Mouse (Mus musculus) limb, embryonic 13.5 days (tissue): ENCODE results near the gene Gm4871. TPM values are rescaled to one million over a fixed set of nuclear protein-coding genes. Genes with fewer than 3 reads are reported as not detected.
"Not testable (repeated sequence)": the region's sequence is repeated elsewhere in the genome, so short reads cannot be mapped to it uniquely, and the experiment has no call there.

Experiments used
- ATAC-seq: fragments of 200-750 bp; cut with Nextera tagmentation; 2 replicates; pipeline ENCODE4 v1.8.0; 2017; ENCODE audit warnings: low read depth, moderate number of reproducible peaks, moderate TSS enrichment; ENCODE audit not compliant: low FRiP score
- H3K27ac ChIP-seq: fragments of 300-500 bp; sonication (generic); 2 replicates; pipeline ENCODE4 v1.5.1; 2015; ENCODE audit warnings: inconsistent platforms, mild to moderate bottlenecking, moderate library complexity
- H3K27me3 ChIP-seq: fragments of 300-500 bp; sonication (generic); 2 replicates; pipeline ENCODE4 v1.6.1; 2015; ENCODE audit warnings: mild to moderate bottlenecking, inconsistent platforms
- H3K36me3 ChIP-seq: fragments of 300-500 bp; sonication (generic); 2 replicates; pipeline ENCODE4 v1.6.1; 2015; ENCODE audit warnings: inconsistent platforms, mild to moderate bottlenecking, moderate library complexity
- H3K4me1 ChIP-seq: fragments of 300-500 bp; sonication (generic); 2 replicates; pipeline ENCODE4 v1.6.1; 2015; ENCODE audit warnings: inconsistent platforms
- H3K4me2 ChIP-seq: fragments of 300-500 bp; sonication (generic); replicated peaks from 2 replicates; pipeline ENCODE4 v1.6.1; 2015; ENCODE audit warnings: inconsistent platforms, mild to moderate bottlenecking, moderate library complexity
- H3K4me3 ChIP-seq: fragments of 300-500 bp; sonication (generic); 2 replicates; pipeline ENCODE4 v1.5.1; 2015; ENCODE audit warnings: moderate library complexity, mild to moderate bottlenecking, inconsistent platforms
- H3K9ac ChIP-seq: fragments of 300-500 bp; sonication (generic); 2 replicates; pipeline ENCODE4 v1.6.1; 2015; ENCODE audit warnings: mild to moderate bottlenecking, inconsistent platforms
- H3K9me3 ChIP-seq: fragments of 300-500 bp; sonication (generic); 2 replicates; pipeline ENCODE4 v1.6.1; 2016; ENCODE audit warnings: inconsistent platforms
- WGBS: fragments of 180-500 bp; shearing (Covaris S2); methylation state at CpG from one replicate; pipeline ENCODE4 v1.1.7; 2015; 5-methylcytosine and 5-hydroxymethylcytosine counted together
- polyA plus RNA-seq: library from polyadenylated mRNA; unstranded; fragments of >200 nt; fragmentation: Nextera tagmentation; extraction: Ambion mirVana; gene quantifications from 2 replicates; pipeline ENCODE4 v1.2.1, GENCODE M21; 2015

Gm4871 gene
- polyA plus RNA-seq, 1 experiment from 2014 or later = not detected

- H3K4me2 ChIP-seq, H3K9ac ChIP-seq, H3K27ac ChIP-seq, H3K4me3 ChIP-seq, H3K27me3 ChIP-seq, H3K36me3 ChIP-seq, H3K4me1 ChIP-seq, ATAC-seq, H3K9me3 ChIP-seq: not testable (repeated sequence)
- 100% methylated on average over 1 of the region's 1 CpGs for WGBS
These were observed 2.1 kb downstream of the Gm4871 start for GRCm38 (mm10) chr5:145030476-145030875.

GRCm38 (mm10) chr5:145020712-145021111, 11.8 kb downstream of the Gm4871 start:
- H3K27ac ChIP-seq, H3K4me1 ChIP-seq, H3K9ac ChIP-seq, H3K9me3 ChIP-seq, H3K4me2 ChIP-seq, H3K4me3 ChIP-seq, ATAC-seq, H3K27me3 ChIP-seq, H3K36me3 ChIP-seq: not testable (repeated sequence)
- WGBS = 59% methylated on average over 1 of the region's 1 CpGs

GRCm38 (mm10) chr5:145020254-145020653, 12.3 kb downstream of the Gm4871 start:
- H3K4me1 ChIP-seq, ATAC-seq, H3K27ac ChIP-seq, H3K27me3 ChIP-seq, H3K4me2 ChIP-seq, H3K36me3 ChIP-seq, H3K4me3 ChIP-seq, H3K9me3 ChIP-seq, H3K9ac ChIP-seq: not testable (repeated sequence)
- WGBS = 29% methylated on average over 1 of the region's 1 CpGs

- not testable (repeated sequence) for H3K9me3 ChIP-seq, H3K9ac ChIP-seq, H3K4me3 ChIP-seq, H3K27ac ChIP-seq, ATAC-seq, H3K36me3 ChIP-seq, H3K27me3 ChIP-seq, H3K4me2 ChIP-seq
- peaks cover 21% of the 10 kb centered on the region for H3K4me1 ChIP-seq
- WGBS = 25% methylated on average over 2 of the region's 2 CpGs
These were observed 15.8 kb downstream of the Gm4871 start for GRCm38 (mm10) chr5:145016761-145017160.

- ATAC-seq = peak; percentile 69; the same call in 1 of the 2 replicates
- 39% methylated on average over 1 of the region's 1 CpGs for WGBS
- no peak overlapping the region for H3K4me2 ChIP-seq
- H3K9me3 ChIP-seq = no peaks in the 10 kb centered on the region
- H3K27ac ChIP-seq = no peak overlapping the region
- no peaks in the 10 kb centered on the region for H3K27me3 ChIP-seq
- H3K9ac ChIP-seq = no peak overlapping the region
- H3K4me3 ChIP-seq = no peak overlapping the region
- H3K36me3 ChIP-seq = no peaks in the 10 kb centered on the region
- peaks cover 27% of the 10 kb centered on the region for H3K4me1 ChIP-seq
These were observed 18.3 kb downstream of the Gm4871 start for GRCm38 (mm10) chr5:145014278-145014677.

GRCm38 (mm10) chr5:145008878-145009659, 23.5 kb downstream of the Gm4871 start:
- 89% methylated on average over 15 of the region's 15 CpGs for WGBS
- H3K27me3 ChIP-seq = no peaks in the 10 kb centered on the region
- no peak overlapping the region for H3K27ac ChIP-seq
- ATAC-seq = no peak
- H3K9me3 ChIP-seq = no peaks in the 10 kb centered on the region
- no peaks in the 10 kb centered on the region for H3K36me3 ChIP-seq
- H3K4me2 ChIP-seq = no peak overlapping the region
- peaks cover 17% of the 10 kb centered on the region for H3K4me1 ChIP-seq
- no peak overlapping the region for H3K9ac ChIP-seq
- no peak overlapping the region for H3K4me3 ChIP-seq

- 58% methylated on average over 6 of the region's 6 CpGs for WGBS
- no peaks in the 10 kb centered on the region for H3K27me3 ChIP-seq
- ATAC-seq = no peak
- H3K9me3 ChIP-seq = no peaks in the 10 kb centered on the region
- H3K9ac ChIP-seq = no peak overlapping the region
- no peak overlapping the region for H3K4me3 ChIP-seq
- no peaks in the 10 kb centered on the region for H3K36me3 ChIP-seq
- no peak overlapping the region for H3K4me2 ChIP-seq
- H3K27ac ChIP-seq = no peak overlapping the region
- peaks cover 7% of the 10 kb centered on the region; the same call in 1 of the 2 replicates for H3K4me1 ChIP-seq
These were observed 27.0 kb downstream of the Gm4871 start for GRCm38 (mm10) chr5:145005596-145005995.

GRCm38 (mm10) chr5:145004495-145004894, 28.1 kb downstream of the Gm4871 start:
- H3K27ac ChIP-seq = no peak overlapping the region
- 81% methylated on average over 9 of the region's 9 CpGs for WGBS
- ATAC-seq = no peak

GRCm38 (mm10) chr5:145003362-145003761, 29.2 kb downstream of the Gm4871 start:
- H3K27ac ChIP-seq = no peak overlapping the region
- WGBS = 82% methylated on average over 3 of the region's 3 CpGs
- ATAC-seq = no peak

More at GRCm38 (mm10) chr5:145004495-145004894, 28.1 kb downstream of the Gm4871 start:
- H3K4me1 ChIP-seq = 0 out of 2 replicates have a peak, but pooled peaks cover 4% of the 10 kb centered on the region
- H3K4me3 ChIP-seq = no peak overlapping the region
- H3K4me2 ChIP-seq = no peak overlapping the region
- H3K36me3 ChIP-seq = no peaks in the 10 kb centered on the region
- H3K9ac ChIP-seq = no peak overlapping the region
- no peaks in the 10 kb centered on the region for H3K9me3 ChIP-seq
- H3K27me3 ChIP-seq = no peaks in the 10 kb centered on the region

GRCm38 (mm10) chr5:144998491-144998890, 34.1 kb downstream of the Gm4871 start:
- Histone ChIP-seq H3K4me2 (no peak overlapping the region), H3K9me3 (no peaks in the 10 kb centered on the region), H3K4me1 (no peaks in the 10 kb centered on the region), H3K9ac (no peak overlapping the region), H3K27me3 (no peaks in the 10 kb centered on the region), H3K4me3 (no peak overlapping the region), H3K36me3 (no peaks in the 10 kb centered on the region), H3K27ac (no peak overlapping the region)
- ATAC-seq = no peak
- 35% methylated on average over 2 of the region's 2 CpGs for WGBS

More at GRCm38 (mm10) chr5:145003362-145003761, 29.2 kb downstream of the Gm4871 start:
- no peaks in the 10 kb centered on the region for H3K27me3 ChIP-seq
- no peaks in the 10 kb centered on the region for H3K9me3 ChIP-seq
- no peak overlapping the region for H3K4me2 ChIP-seq
- H3K9ac ChIP-seq = no peak overlapping the region
- 0 out of 2 replicates have a peak, but pooled peaks cover 4% of the 10 kb centered on the region for H3K4me1 ChIP-seq
- no peak overlapping the region for H3K4me3 ChIP-seq
- H3K36me3 ChIP-seq = no peaks in the 10 kb centered on the region

GRCm38 (mm10) chr5:144990481-144990880, 42.1 kb downstream of the Gm4871 start:
- Histone ChIP-seq H3K36me3 (no peaks in the 10 kb centered on the region), H3K9ac (no peak overlapping the region), H3K27ac (no peak overlapping the region), H3K4me2 (no peak overlapping the region), H3K27me3 (no peaks in the 10 kb centered on the region), H3K4me1 (no peaks in the 10 kb centered on the region), H3K4me3 (no peak overlapping the region), H3K9me3 (no peaks in the 10 kb centered on the region)
- WGBS = 72% methylated on average over 5 of the region's 5 CpGs
- no peak for ATAC-seq

GRCm38 (mm10) chr5:144990051-144990450, 42.5 kb downstream of the Gm4871 start:
- no peak overlapping the region for H3K27ac ChIP-seq
- 70% methylated on average over 2 of the region's 2 CpGs for WGBS
- no peak for ATAC-seq
- no peaks in the 10 kb centered on the region for H3K9me3 ChIP-seq
- H3K9ac ChIP-seq = no peak overlapping the region
- H3K4me2 ChIP-seq = no peak overlapping the region
- no peaks in the 10 kb centered on the region for H3K4me1 ChIP-seq
- no peak overlapping the region for H3K4me3 ChIP-seq
- no peaks in the 10 kb centered on the region for H3K27me3 ChIP-seq
- H3K36me3 ChIP-seq = no peaks in the 10 kb centered on the region

- H3K4me2 ChIP-seq = no peak overlapping the region
- 85% methylated on average over 4 of the region's 4 CpGs for WGBS
- no peak overlapping the region for H3K27ac ChIP-seq
- H3K9ac ChIP-seq = no peak overlapping the region
- ATAC-seq = no peak
- no peak overlapping the region for H3K4me3 ChIP-seq
- H3K36me3 ChIP-seq = no peaks in the 10 kb centered on the region
- no peaks in the 10 kb centered on the region for H3K4me1 ChIP-seq
- no peaks in the 10 kb centered on the region for H3K27me3 ChIP-seq
- H3K9me3 ChIP-seq = peaks cover 8% of the 10 kb centered on the region; the same call in 1 of the 2 replicates
These were observed 43.5 kb downstream of the Gm4871 start for GRCm38 (mm10) chr5:144989061-144989405.
